Mouse (Mus musculus) bone marrow macrophage, adult 2 months (primary cell): ENCODE measurements around the gene Adarb1.

Source experiments
- CTCF ChIP-seq: IDR thresholded peaks from 2 replicates; pipeline ENCODE4 v1.5.1; 2012; ENCODE audit warnings: low read depth, mild to moderate bottlenecking, low read length, moderate library complexity
- POLR2A ChIP-seq: IDR thresholded peaks from 2 replicates; pipeline ENCODE4 v1.6.1; 2012; ENCODE audit warnings: mild to moderate bottlenecking, low read depth, low read length, borderline replicate concordance

DNA sequence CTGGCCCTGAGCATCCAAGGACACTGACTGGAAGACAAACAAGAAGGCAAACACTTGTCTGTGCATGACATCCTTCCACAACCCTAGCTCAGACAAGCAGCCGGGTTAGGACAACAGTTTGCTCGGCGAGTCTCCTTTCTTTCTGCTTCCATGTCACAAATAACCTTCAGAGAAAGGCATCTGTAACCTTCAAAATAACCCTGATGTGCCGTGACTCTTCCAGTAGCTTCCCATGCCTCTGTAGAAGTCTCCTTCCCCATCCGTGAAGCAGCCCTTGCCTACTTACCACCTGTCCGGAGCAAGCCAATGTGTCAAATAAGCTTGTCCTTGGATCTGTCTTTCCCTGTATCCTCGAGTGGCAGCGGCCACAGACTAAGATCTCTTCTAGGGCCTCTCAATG, 112.3 kb downstream of the Adarb1 start:
- TF ChIP-seq CTCF (no peak), POLR2A (no peak)
